Mouse (Mus musculus) right cerebral cortex, postnatal 36 days (tissue): Measurements from ENCODE around the gene Gm4881.
A peak's percentile ranks its signal among the peaks of the same experiment; 100 is the strongest.

Experiments
- DNase-seq, 2 experiments: peaks; one replicate each; pipeline ENCODE4 v3.0.0; 2022; ENCODE audit warnings: low spot score in 2 of 2, mixed read lengths in 1 of 2

Gene Gm4881

GRCm38 (mm10) chr7:24954450-24954849 is 10.2 kb upstream of the Gm4881 start:
- no peak for DNase-seq

GRCm38 (mm10) chr7:24953966-24954365 is 9.7 kb upstream of the Gm4881 start:
- no peak for DNase-seq

DNA sequence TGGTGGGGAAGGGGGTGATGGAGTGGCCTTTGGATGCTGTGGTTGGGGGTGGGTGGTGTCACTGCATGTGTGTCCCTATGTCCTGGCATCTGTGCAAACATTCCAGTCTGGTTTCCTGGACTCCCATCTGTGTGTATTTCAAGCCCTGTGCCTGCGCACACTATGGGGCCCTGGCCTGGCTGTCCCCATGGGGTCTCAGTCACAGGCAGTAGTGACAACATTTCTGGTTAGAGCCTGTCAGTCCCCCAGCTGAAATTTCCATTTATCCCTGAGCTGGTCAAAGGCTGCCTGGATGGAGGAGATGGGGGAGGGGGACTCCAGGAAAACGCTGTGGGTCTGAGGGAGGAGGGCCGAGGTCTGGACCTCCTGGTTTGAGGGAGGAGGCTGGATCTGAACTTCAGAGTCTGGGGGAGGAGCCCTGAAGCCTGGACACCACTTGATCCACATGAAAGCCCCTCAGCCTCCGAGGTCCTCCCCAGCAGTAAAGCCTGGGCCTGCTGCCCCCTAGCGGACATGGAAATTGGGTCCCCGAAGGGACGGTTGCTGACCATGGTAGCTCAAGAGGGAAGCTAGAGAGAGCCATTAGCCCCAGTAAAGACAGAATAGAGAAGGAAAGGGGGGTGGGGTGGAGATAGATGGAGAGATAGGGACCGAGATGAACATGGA is 5.8 kb upstream of the Gm4881 start:
- DNase-seq, result no peak

DNA sequence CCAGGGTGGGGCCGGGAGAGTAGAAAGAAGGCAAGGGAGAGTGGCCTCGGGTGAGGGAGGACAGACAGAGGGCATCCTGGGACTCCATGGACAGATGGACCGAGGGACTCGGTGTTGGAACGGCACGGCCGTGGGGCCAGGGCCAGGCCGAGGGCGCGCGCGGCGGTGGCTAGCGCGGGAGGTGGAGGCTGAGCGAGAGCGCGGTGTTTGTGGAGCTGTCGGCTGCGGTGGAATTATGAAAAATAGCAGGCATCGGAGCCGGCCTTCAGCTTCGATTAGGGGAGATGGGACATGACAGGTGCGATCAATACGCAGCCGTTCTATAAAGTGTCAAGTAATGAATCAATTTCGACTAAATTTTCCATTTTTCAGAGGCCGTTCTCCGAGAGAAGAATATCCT is 4.5 kb upstream of the Gm4881 start:
- DNase-seq, result no peak

- no peak for DNase-seq
Observed at GRCm38 (mm10) chr7:24947316-24948048, 3.2 kb upstream of the Gm4881 start.

DNA sequence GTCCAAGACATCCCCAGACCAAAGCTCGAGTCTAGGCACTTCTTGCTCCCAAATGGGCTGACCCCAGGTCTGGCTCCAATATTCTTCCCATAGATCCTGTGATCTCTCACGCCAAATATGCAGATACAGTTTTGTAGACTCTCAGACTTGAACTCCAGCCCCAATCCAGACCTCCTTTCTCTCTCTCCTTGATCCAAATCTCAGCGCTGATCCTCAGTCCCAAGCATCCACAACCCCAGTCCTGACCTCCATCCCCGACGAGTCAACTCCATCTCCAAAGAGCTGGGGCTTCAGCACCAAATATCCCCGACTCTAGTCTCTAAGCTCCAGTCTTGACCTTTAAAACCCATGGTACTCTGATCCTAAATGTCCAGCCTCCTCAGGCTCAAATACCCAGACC is 653 bp downstream of the Gm4881 start:
- no peak for DNase-seq

GRCm38 (mm10) chr7:24931651-24932050 is 12.6 kb downstream of the Gm4881 start:
- no peak for DNase-seq

DNA sequence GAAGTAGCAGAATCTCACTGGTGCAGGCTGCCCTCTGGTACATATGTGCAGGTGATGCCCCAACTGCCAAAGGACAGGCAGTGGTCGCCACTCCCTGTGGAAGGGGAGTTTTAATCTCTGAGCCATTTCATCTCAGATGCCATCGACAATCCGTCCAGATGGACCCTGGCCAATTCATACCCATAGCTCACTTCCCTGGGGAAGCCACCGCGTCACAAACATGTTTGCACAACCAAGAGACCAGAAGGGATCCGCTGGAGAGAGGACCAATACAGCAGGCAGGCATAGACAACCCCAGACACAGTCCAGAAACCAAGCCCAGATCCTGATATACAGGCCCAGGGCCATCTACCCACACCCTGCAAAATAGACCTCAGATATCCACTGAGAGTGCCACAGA is 13.8 kb downstream of the Gm4881 start:
- no peak for DNase-seq

DNA sequence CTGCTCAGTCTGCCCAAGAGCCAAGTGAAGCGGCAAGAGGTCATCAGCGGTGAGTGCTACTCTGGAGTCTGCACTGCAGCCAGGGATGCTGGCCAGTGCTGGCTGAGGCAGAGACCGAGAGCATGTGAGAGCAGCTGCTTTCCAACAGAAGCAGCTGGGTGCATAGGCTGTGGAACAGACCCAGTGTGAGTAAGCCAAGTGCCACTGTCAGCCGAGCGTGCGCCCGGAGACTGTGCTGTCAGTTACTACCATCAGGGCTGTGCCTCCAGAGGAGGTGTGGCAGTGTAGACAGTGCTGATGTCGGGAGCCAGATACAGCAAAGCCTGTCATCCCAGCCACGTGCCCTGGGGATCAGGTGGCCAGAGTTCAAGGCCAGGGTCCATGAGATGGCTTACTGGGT is 24.6 kb downstream of the Gm4881 start:
- DNase-seq, result no peak

- no peak for DNase-seq
Observed at GRCm38 (mm10) chr7:24918763-24919323, 25.5 kb downstream of the Gm4881 start.

DNA sequence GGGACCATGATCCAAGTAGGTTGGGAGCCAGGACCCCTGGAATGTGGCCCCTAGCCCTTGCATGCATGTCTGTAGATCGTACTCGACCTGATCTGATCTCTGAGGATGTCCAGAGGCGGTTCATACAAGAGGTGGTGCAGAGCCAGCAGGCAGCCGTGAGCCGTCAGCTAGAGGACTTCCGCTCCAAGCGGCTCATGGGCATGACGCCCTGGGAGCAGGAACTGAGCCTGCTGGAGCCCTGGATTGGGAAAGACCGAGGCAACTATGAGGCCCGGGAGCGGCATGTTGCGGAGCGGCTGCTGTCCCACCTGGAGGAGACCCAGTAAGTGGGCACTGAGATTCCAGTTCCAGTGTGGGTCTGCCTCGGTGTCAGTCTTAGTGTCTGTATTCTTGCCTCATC is 31.8 kb downstream of the Gm4881 start:
- no peak for DNase-seq

- DNase-seq, result no peak
Observed at GRCm38 (mm10) chr7:24907211-24907748, 37.0 kb downstream of the Gm4881 start.

DNA sequence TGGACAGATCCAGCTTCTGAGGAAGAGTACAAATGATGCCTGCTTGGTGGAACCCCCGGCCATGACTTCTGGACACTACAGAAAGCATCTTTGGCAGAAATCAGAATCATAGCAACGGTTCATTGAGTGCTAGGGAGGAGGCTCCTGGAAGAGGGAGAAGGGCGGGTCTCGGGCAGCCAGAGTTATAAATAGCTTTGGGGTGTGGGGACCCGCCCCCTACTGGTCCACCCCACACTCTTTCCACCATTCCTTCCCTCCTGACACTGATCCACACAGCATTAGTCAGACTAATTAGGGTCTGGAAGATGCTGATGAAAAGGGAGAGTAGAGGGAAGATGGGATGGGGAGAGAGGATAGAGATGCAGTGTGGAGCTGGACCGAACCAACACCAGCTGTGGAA is 37.7 kb downstream of the Gm4881 start:
- DNase-seq, result no peak

- peak in 1 of 2 experiments; percentile 33 for DNase-seq
Observed at GRCm38 (mm10) chr7:24904936-24905335, 39.4 kb downstream of the Gm4881 start.

GRCm38 (mm10) chr7:24904070-24904483 is 40.2 kb downstream of the Gm4881 start:
- peak; percentile 96 to 97 for DNase-seq

DNA sequence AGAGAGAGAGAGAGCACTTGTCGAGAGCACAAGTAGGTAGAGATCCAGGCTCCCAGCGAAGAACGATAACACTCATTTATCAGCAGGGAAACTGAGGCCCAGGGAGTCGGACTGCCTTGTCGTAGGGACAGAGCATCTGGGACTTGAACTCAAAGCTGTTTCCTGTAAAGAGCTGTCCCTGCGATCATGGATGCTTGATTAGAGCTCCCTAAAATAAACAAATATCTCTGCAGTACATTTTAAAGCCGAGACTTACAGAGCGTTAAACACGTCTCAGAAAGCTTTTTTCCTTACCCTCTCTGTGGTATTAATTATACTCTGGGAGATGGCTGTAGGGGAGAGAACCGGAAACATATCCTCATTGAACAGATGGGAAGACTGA is 40.9 kb downstream of the Gm4881 start:
- DNase-seq, result no peak

DNA sequence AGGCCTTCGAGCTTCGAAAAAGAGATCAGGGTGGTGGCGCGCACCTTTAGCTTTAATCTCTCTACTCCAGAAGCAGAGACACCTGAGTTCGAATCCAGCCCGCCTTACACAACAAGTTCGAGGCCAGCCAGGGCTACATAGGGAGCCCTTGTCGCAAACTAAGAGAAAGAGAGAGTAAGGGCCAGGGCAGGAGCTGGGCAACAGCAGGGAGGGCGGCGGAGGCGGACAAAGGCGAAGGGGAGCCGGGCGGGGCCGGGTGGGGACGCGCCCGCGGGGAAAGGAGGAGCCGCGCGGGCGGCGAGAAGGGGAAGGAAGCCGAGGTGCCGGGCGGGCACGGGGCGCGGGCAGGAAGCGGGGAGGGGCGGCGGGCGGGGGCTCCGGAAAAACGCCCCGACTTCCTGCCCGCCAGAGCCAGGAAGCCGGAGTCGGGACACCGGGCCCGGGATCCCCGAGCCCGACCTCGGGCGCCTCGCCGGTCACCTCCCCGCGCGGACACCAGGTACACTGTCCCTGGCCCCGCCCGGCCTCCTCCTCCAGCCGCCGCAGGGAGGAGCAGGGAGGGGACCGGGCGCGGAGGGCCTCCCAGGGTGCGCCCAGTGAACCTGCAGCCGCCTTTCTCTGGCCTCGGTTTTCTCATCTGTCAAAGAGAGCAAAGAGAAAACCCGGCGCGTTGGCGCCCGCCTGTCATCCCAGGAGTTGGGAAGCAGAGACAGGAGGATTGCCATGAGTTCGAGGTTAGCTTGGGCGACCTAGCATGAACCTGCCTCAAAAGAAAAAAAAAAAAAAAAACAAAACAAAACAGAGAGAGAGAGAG is 41.5 kb downstream of the Gm4881 start, which contains the start of gene Arhgef1:
TSS of gene Arhgef1 (plus strand) at position 283 of the 814 bp plus-strand sequence.
- no peak for DNase-seq

DNA sequence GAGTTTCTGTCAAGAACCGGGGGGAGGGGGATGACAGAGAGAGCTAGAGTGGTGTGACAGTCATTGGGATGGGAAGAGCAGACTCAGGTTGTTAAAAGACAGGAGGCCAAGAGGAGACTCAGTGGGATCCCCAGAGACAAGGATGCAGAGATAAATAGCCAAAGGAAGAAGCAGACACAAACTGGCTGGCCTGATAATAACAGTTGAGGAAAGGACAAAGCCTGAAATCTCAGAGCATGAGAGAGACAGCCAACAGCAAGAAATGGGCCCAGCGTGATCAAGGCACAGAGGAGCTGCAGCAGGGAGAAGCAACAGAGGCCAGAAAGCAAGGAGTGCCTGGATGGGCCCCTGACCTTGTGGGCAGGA is 42.0 kb downstream of the Gm4881 start:
- no peak for DNase-seq

GRCm38 (mm10) chr7:24901842-24902241 is 42.5 kb downstream of the Gm4881 start:
- DNase-seq, result no peak

GRCm38 (mm10) chr7:24901114-24901513 is 43.2 kb downstream of the Gm4881 start:
- no peak for DNase-seq

DNA sequence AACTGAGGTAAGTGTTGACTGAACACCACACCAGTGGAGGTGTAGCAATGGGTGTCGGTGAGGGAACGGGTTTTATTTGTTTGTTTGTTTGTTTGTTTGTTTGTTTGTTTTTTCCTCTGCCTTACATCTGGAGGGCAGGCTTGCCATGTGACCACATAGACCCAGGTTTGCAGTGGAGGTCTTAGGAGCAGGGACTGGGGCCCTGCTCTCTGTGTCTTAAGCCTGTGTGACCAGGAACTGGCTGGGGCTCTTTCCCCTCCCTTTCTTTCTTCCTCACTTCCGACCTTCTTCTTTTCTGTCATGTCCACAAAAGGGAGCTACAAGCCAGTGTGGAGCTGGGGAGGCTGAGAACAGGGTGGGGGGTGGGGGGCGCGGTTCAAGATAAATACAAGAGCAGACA is 46.3 kb downstream of the Gm4881 start:
- DNase-seq, result no peak

- no peak for DNase-seq
Observed at GRCm38 (mm10) chr7:24897224-24897623, 47.1 kb downstream of the Gm4881 start, which contains the start of gene Cd79a. Cd79a (plus strand) TSS chr7:24897381.
